Mouse (Mus musculus): ENCODE data around the gene Stard3nl.
"Not testable (repeated sequence)": the region's sequence is repeated elsewhere in the genome, so short reads cannot be mapped to it uniquely, and the experiment has no call there.

The Stard3nl gene

DNA sequence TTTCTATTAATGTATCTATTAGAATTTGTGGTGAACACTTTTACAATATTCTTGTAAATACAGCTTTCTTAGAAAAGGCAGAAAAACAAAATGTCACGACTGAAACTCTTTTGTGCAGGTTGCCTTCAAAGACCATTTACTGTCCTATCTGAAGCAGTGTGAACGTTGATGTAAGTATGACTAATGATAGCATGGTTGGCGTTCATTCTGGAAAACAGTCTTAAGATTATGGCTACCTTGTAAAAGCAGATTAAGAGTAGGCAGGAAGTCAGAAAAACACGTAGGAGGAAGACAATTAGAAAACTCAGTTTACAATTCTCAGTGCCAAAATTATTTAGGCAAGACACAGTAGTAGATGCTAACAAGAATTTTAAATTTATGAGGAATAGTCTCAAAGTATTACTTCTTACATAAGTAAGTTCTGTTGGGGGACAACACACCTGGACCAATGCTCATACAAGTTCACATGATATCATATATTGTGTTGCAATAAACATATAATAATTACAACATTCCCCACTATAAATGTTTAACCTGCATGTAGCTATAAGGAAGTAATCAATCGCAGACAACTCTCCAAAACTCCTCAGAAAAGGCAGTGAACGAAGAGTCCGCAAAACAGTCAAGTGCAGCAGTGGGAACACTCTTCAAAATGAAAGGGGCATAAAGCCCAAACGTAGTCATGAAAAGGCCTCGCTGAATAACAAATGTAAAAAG, 14.3 kb downstream of the Stard3nl start:
- no peak for DNase-seq

DNA sequence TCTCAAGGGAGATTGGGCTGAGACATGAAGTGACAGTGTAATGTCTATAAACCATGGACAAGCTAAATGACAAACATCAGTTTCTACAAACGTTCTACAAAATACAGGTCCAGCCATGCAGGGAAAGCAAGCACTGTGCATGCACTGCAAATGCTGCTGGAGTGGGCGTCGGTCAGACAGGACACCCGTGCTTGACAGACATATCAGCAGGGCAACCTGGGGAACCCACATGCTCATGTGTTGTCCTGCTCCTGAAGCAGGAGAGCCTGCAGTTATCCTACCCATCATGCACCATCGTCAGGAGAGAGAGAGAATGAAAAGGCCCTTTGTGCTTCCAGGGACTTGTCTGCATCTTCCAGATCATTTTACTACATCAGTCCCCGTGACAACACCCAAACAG, 16.3 kb downstream of the Stard3nl start:
- DNase-seq: no peak

DNA sequence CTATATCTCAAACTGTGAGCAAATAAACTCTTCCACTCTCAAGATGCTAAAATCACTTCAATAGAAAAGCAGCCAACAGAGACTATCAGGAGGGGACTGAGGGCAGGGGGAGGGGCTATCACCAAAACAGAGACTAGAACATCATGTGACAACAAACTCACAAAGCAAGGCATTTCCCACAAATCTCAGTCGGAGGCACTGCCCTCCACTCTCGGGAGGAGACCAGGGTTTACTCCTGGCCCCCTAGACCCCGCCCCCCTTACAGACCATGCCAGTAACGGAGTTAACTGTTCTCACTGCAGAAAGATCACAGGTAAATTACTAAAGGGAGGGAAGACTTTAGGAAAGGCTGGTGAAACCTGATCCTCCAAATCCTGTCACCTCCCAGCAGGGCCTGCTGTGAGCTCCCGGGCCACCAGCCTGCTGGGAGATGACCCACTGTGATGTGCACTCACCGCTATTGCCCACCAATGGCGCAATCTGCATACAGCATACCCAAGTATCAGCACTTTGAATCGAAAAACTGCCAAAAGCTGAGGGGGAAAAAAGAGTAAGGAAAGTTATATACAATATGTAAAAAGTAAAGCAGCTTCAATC, 23.4 kb downstream of the Stard3nl start:
- no peak for DNase-seq

DNA sequence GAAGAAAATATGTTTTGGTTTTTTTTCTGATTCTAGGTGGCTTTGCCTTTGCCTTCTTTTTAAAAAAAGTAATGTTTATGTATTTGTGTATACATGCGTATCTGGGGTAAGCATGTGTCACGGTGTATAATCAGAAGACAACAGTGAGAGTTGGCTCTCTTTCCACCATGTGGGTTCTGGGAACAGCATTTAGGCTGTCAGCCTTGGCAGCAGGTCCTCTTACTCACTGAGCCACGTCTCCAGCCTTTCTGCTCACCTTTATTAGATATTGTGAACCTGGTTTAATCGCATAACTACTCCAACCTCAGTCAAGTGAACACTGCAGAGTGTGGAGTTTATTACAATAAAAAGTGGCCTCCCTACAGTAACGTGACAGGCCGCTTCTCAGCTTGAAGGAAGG, 26.8 kb downstream of the Stard3nl start:
- DNase-seq: no peak

DNA sequence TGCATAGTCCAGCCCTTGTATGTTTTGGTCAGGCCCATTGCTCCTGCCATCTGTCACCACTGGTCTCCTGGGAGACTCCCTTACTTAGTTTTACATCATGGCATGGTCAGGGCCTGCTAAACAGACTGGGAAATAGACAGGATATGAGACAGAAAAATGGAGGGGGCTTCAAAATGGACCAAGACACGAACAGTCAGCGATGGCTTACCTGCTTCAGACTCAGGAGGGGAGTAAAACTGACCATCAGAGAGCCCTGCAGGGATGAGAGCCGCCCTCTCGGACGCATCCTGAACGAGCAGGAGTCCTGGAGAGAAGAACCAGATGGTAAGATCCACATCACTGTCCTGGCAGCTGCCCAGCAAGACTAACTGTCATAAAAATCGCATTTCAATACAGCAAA, 28.1 kb downstream of the Stard3nl start:
- DNase-seq: peak; percentile 70

DNA sequence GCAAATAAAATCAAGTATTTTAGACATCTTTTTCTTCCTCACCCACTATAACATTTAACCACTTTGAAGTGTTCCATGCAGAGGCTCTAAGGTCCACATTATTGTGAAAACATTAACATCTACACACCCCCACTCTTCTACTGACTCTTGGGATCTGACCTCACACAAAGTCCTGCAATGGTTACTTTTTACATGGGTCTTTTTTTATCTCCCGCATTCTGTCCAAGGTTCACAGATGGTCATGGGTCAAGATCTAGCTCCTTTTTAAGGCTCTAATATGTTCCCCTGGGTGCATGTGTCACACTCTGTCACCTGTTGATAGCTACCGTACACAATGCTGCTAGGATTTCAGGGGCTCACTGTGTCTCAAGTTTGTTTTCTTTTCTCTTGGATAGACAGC, 28.7 kb downstream of the Stard3nl start:
- DNase-seq: no peak

DNA sequence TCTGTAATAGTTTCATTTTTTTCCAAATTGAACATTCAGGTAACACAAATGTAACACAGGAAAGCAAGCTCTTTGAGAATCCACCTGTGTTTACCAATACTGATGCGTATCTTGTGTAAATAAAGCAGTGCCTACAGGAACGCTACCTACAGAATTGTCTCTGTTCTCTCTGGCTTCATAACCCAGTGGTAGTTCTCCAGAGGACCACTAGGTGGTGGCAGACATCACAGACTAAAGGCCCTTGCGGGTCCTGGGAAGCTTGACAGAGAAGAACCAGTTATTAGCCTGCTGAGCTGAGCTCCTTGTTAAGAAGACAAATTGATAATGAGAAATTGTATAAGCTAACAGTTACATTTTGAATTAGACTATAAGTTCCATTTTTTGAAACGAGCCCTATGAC, 30.0 kb downstream of the Stard3nl start:
- peak; percentile 75 for DNase-seq

DNA sequence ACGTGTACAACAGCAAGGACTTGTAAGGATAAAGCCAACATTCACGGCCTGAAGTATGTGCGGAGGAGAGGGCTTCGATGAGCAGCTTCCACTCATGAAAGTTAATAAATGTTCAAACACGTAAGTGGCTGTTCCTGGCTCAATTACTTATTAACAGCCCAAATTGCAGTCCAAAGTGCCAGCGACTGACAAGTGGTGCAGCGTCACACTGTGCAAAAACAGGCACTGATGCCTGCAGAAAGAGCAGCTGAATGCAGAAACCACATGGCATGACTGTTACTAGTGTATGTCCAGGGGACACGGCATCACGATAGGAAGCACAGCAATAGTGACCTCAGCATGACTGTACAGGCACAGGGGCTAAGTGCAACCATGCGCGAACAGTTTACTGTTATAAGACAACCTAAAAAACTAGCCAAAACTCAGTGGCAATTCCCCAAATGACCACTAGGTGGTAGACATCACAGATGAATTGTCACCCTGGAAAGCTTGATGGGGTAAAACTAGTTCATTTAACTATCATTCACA, 31.3 kb downstream of the Stard3nl start:
- peak; percentile 68 for DNase-seq

DNA sequence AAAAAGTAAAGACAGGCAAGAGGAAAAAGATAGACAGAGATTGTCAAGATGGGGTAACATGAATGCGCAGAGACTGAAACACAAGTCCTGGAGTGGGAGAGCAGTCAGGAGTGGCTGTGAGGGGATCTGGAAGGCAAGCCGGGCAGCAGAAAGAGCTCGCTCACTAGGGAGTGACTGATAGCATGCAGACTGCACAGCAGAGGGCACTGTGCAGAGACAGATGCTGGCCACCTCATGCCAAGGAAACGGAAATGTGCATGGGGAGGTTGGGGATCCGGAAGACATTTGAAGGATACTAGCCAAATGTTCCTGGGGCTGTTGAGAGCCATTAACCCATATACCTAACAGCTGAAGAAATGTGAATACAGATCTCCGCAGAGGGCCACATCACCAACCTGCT, 33.2 kb downstream of the Stard3nl start:
- DNase-seq: no peak

DNA sequence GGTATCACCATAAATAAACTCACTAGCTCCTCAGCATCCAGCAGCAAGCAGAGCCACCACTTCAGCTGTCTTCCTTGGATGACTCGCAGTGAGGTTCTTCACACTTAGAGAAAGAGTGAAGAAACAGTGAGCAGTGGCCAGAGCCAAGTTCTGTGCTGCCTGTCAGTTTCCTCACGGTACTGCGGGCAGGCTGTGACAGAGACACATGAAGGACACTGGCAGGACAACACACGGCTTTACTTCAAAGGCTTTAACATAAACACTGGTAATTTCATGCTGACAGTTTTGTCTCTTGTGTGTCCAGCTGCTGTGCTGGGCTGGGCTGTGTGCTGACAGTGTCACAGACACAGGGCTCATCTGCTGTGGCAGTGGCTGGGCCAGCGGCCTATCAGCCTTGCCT, 37.6 kb downstream of the Stard3nl start:
- DNase-seq: no peak

DNA sequence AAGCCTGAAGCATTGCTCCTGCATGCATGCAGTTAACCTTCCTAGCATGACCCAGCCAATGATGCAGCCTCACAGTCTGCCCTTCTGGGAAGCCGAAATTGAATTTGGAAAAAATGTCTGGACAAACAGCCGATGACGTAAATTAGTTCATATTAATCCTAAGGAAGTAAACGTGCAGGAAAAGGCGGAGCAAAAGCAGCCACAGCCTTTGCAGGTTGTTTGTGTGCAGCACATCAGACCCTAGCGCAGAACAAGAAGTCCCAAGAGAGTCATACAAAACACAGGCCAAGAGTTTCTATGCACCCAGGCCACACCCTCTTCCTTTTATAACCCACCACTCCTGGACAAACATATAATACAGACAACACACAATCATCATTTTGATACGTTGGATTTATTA, 38.3 kb downstream of the Stard3nl start:
- no peak for DNase-seq

DNA sequence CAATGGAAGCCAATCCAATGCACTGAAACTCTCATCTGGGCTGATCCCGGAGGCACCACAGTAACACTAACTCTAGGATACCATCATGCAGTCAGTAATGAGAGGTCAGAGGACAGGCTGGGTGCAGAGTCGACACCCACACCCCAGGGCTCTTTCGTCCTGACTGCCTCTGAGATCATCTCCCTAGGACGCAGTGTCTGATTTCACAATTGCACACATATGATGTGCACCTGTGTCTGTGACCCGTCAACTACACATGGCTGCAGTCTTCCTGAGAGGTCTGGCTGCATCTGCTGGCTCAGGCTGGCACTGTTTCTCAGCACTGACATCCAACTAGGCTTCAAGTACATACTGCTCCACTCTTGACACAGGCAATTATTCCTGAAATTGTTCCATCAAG, 38.9 kb downstream of the Stard3nl start:
- DNase-seq: no peak

DNA sequence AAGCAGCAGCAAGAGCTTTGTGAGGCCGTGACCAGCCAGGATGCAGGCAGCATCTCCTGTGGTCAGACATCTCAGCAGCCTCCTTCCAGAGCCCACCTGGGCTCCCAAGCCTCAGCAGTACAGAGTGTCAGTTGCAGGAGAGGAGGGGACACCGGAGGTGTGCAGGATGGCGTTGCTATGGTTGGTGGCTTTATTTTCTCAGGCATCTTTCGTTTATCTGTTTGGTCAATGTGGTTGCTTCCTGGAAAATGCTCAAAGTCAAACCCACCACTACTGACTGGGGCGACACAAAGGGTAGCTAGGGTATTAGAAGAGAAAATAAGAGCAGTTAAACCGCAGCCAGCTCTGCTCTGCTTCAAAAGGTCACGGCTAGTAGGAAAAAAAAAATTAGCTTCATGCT, 39.5 kb downstream of the Stard3nl start:
- DNase-seq: no peak

DNA sequence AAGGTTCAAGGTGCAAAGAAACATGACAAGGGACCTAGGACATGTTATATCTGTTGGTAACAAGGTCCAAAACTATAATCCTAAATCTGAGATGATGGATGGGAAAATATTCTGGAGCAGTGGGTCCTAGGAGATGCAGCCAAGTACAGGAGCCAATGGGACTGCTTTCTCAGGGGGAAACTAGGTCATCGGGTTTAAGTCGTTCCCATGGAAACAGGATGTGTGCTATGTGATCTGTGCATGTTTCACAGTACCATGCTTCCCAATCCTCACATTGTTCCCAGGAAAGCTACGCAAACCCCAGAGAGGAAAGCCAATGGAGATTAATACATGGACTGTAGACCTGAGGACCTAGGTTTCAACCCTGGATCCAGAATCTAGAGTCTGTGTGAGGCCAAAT, 42.8 kb downstream of the Stard3nl start:
- no peak for DNase-seq

DNA sequence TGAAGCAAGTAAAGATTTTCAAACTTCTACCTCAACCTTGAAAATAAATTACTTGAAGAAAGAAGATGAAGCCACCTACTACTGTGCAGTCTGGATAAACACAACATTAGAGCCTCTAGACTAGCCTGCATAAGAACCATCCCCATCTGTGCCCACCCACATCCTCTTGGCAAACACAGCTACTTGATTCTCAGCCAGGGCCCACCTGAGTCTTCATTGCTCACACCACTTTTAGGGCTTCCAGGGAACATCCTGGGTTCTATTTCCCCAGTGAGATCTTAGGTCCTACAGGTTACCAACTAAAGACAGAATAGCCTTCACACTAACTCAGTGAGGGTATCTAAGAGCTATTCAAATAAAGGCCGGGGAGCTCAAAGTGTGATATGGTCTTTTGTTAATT, 55.2 kb downstream of the Stard3nl start:
- not testable (repeated sequence) for DNase-seq

DNA sequence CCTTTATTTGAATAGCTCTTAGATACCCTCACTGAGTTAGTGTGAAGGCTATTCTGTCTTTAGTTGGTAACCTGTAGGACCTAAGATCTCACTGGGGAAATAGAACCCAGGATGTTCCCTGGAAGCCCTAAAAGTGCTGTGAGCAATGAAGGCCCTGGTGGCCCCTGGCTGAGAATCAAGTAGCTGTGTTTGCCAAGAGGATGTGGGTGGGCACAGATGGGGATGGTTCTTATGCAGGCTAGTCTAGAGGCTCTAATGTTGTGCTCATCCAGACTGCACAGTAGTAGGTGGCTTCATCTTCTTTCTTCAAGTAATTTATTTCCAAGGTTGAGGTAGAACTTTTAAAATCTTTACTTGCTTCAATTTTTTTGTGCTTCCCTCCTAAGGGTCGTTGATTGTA, 59.3 kb downstream of the Stard3nl start:
- not testable (repeated sequence) for DNase-seq

Data from cerebellum, adult 8-10 months (tissue).